Mouse (Mus musculus) C2C12 (cell line): Measurements from ENCODE around the gene Map3k14. TPM values are rescaled to one million over a fixed set of nuclear protein-coding genes. Genes with fewer than 3 reads are reported as not detected.

Experiments used
- H3K27me3 ChIP-seq: one replicate; pipeline ENCODE4 v1.6.1; 2011; ENCODE audit not compliant: control insufficient read depth, insufficient read depth, insufficient read length
- H3K36me3 ChIP-seq: one replicate; pipeline ENCODE4 v1.6.1; 2011; ENCODE audit not compliant: control insufficient read depth, insufficient read depth
- H3K4me3 ChIP-seq: one replicate; pipeline ENCODE4 v1.5.1; 2011; ENCODE audit warnings: mild to moderate bottlenecking, control low read depth; ENCODE audit not compliant: poor library complexity, insufficient read depth, severe bottlenecking
- H3K79me2 ChIP-seq: one replicate; pipeline ENCODE4 v1.6.1; 2011; ENCODE audit not compliant: control insufficient read depth, insufficient read depth
- H3K79me3 ChIP-seq: one replicate; pipeline ENCODE4 v1.6.1; 2011; ENCODE audit warnings: low read depth, control low read depth
- H3ac ChIP-seq: one replicate; pipeline ENCODE3; 2011; ENCODE audit warnings: low read depth; ENCODE audit not compliant: control insufficient read depth, insufficient read length
- CEBPB ChIP-seq: IDR thresholded peaks from one replicate; pipeline ENCODE4 v1.6.1; 2011; ENCODE audit warnings: low read depth, mild to moderate bottlenecking, control low read depth, moderate library complexity
- CTCF ChIP-seq: IDR thresholded peaks from one replicate; pipeline ENCODE4 v1.5.1; 2011; ENCODE audit not compliant: control insufficient read depth, insufficient read depth, insufficient read length
- FOSL1 ChIP-seq: IDR thresholded peaks from one replicate; pipeline ENCODE4 v1.8.0; 2011; ENCODE audit warnings: mild to moderate bottlenecking, low read length; ENCODE audit not compliant: poor library complexity, insufficient read depth, severe bottlenecking
- MAX ChIP-seq: IDR thresholded peaks from one replicate; pipeline ENCODE4 v1.6.1; 2011; ENCODE audit warnings: mild to moderate bottlenecking, control low read depth
- MYOD1 ChIP-seq: IDR thresholded peaks from one replicate; pipeline ENCODE4 v1.6.1; 2011; ENCODE audit warnings: low read depth; ENCODE audit not compliant: control insufficient read depth, insufficient read length
- MYOG ChIP-seq: IDR thresholded peaks from one replicate; pipeline ENCODE4 v1.6.1; 2011; ENCODE audit not compliant: control insufficient read depth, insufficient read length; ENCODE audit errors: extremely low read depth
- USF1 ChIP-seq: IDR thresholded peaks from one replicate; pipeline ENCODE4 v1.6.1; 2011; ENCODE audit warnings: low read depth, mild to moderate bottlenecking, control low read depth, moderate library complexity
- polyA plus RNA-seq: library from polyadenylated mRNA; unstranded; fragments of >200 nt; fragmentation: generic; extraction: Trizol; gene quantifications from one replicate; pipeline ENCODE4 v1.2.1, GENCODE M21; 2012; ENCODE audit warnings: missing spikeins

The Map3k14 gene
- polyA plus RNA-seq, 1 experiment: 9.7 TPM

- Histone ChIP-seq H3K79me2 (no peaks in the 10 kb centered on the region), H3K36me3 (no peaks in the 10 kb centered on the region), H3ac (no peak overlapping the region), H3K27me3 (peaks cover 7% of the 10 kb centered on the region), H3K4me3 (no peak overlapping the region), H3K79me3 (no peaks in the 10 kb centered on the region)
- no peak for TF ChIP-seq CTCF
- no peak for TF ChIP-seq FOSL1
- no peak for TF ChIP-seq CEBPB
- no peak for TF ChIP-seq USF1
- TF ChIP-seq MYOG: no peak
- TF ChIP-seq MYOD1: no peak
- TF ChIP-seq MAX: no peak
Observed at GRCm38 (mm10) chr11:103198339-103198738, 68.9 kb downstream of the Map3k14 start.

GRCm38 (mm10) chr11:103197340-103197739 is 69.9 kb downstream of the Map3k14 start:
- no peaks in the 10 kb centered on the region for H3K79me3 ChIP-seq
- H3K79me2 ChIP-seq: no peaks in the 10 kb centered on the region
- H3K27me3 ChIP-seq: peaks cover 7% of the 10 kb centered on the region

GRCm38 (mm10) chr11:103195656-103196055 is 71.6 kb downstream of the Map3k14 start:
- H3K79me3 ChIP-seq: no peaks in the 10 kb centered on the region
- H3K27me3 ChIP-seq: peaks cover 7% of the 10 kb centered on the region
- TF ChIP-seq MYOD1: no peak
- no peak for TF ChIP-seq FOSL1
- no peak for TF ChIP-seq MAX
- no peak for TF ChIP-seq CEBPB
- TF ChIP-seq USF1: no peak
- TF ChIP-seq CTCF: no peak
- TF ChIP-seq MYOG: no peak

More at GRCm38 (mm10) chr11:103197340-103197739, 69.9 kb downstream of the Map3k14 start:
- Histone ChIP-seq H3K4me3 (no peak overlapping the region), H3K36me3 (no peaks in the 10 kb centered on the region), H3ac (no peak overlapping the region)
- no peak for TF ChIP-seq CTCF
- TF ChIP-seq MYOG: no peak
- no peak for TF ChIP-seq MYOD1
- TF ChIP-seq MAX: no peak
- no peak for TF ChIP-seq FOSL1
- TF ChIP-seq CEBPB: no peak
- TF ChIP-seq USF1: no peak

GRCm38 (mm10) chr11:103195236-103195635 is 72.0 kb downstream of the Map3k14 start:
- no peak for TF ChIP-seq USF1
- no peak for TF ChIP-seq FOSL1
- no peak for TF ChIP-seq MYOD1
- no peak for TF ChIP-seq MAX
- TF ChIP-seq CTCF: no peak
- TF ChIP-seq MYOG: no peak
- no peak for TF ChIP-seq CEBPB
- Histone ChIP-seq H3K27me3 (peaks cover 7% of the 10 kb centered on the region), H3K79me3 (no peaks in the 10 kb centered on the region)

More at GRCm38 (mm10) chr11:103195656-103196055, 71.6 kb downstream of the Map3k14 start:
- no peaks in the 10 kb centered on the region for H3K36me3 ChIP-seq
- no peak overlapping the region for H3ac ChIP-seq
- H3K79me2 ChIP-seq: no peaks in the 10 kb centered on the region
- no peak overlapping the region for H3K4me3 ChIP-seq

GRCm38 (mm10) chr11:103193825-103194168 is 73.5 kb downstream of the Map3k14 start:
- no peak overlapping the region for H3K4me3 ChIP-seq
- no peaks in the 10 kb centered on the region for H3K79me2 ChIP-seq
- no peaks in the 10 kb centered on the region for H3K27me3 ChIP-seq
- no peaks in the 10 kb centered on the region for H3K36me3 ChIP-seq
- no peaks in the 10 kb centered on the region for H3K79me3 ChIP-seq
- no peak overlapping the region for H3ac ChIP-seq
- no peak for TF ChIP-seq FOSL1
- no peak for TF ChIP-seq MYOD1
- no peak for TF ChIP-seq CTCF
- no peak for TF ChIP-seq USF1
- TF ChIP-seq MAX: no peak
- TF ChIP-seq CEBPB: no peak
- TF ChIP-seq MYOG: no peak

More at GRCm38 (mm10) chr11:103195236-103195635, 72.0 kb downstream of the Map3k14 start:
- Histone ChIP-seq H3K4me3 (no peak overlapping the region), H3K36me3 (no peaks in the 10 kb centered on the region), H3ac (no peak overlapping the region), H3K79me2 (no peaks in the 10 kb centered on the region)

GRCm38 (mm10) chr11:103192956-103193824 is 74.1 kb downstream of the Map3k14 start:
- H3K4me3 ChIP-seq: no peak overlapping the region
- no peaks in the 10 kb centered on the region for H3K27me3 ChIP-seq
- no peak for TF ChIP-seq CTCF
- TF ChIP-seq MYOG: no peak
- no peak for TF ChIP-seq USF1
- TF ChIP-seq CEBPB: no peak
- TF ChIP-seq MAX: no peak
- TF ChIP-seq FOSL1: no peak
- no peak for TF ChIP-seq MYOD1

More at GRCm38 (mm10) chr11:103192956-103193824, 74.1 kb downstream of the Map3k14 start:
- Histone ChIP-seq H3ac (no peak overlapping the region), H3K79me3 (no peaks in the 10 kb centered on the region), H3K36me3 (no peaks in the 10 kb centered on the region), H3K79me2 (no peaks in the 10 kb centered on the region)
